Mouse (Mus musculus): Measurements from ENCODE around the gene Anp32a. TPM values are rescaled to one million over a fixed set of nuclear protein-coding genes. Genes with fewer than 3 reads are reported as not detected.

The Anp32a gene
- total RNA-seq, 2 experiments from 2014 or later, result 205 to 606 TPM

GRCm38 (mm10) chr9:62365326-62366080 is 24.4 kb downstream of the Anp32a start:
- ATAC-seq (replicated peaks; ENCODE audit: low FRiP score, low TSS enrichment, poor library complexity, severe bottlenecking), result no peak

- ATAC-seq (replicated peaks; ENCODE audit: low FRiP score, low TSS enrichment, poor library complexity, severe bottlenecking), result no peak
Observed at GRCm38 (mm10) chr9:62366478-62367458, 25.7 kb downstream of the Anp32a start.

DNA sequence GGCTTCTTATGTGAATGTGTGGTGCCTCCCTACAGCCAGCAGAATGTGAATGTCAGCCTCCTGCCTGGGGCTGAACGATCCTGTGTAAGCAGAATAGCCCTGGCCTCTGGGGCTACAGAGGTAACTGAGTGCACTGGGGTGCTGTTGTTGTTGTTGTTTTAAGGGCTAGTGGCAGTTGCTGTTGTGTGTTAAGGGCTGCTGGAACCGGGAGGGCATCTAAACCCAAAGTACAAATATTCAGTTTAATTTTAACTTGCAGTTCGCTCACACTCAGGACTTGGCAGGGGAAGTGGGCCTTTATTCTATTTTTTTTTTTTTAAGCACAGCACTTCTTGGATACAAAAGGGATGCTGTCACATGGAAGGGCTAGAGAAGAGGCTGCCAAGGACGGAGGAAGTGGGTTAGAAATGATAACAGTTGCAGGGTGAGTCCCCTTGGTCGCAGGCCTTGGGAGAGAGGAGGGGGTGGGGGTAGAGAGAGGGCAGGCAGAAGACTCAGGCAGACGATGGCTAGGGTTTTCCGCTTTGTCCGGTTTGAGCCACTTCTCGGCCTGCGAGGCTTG is 26.5 kb downstream of the Anp32a start:
- ATAC-seq (replicated peaks; ENCODE audit: low FRiP score, low TSS enrichment, poor library complexity, severe bottlenecking), result no peak

DNA sequence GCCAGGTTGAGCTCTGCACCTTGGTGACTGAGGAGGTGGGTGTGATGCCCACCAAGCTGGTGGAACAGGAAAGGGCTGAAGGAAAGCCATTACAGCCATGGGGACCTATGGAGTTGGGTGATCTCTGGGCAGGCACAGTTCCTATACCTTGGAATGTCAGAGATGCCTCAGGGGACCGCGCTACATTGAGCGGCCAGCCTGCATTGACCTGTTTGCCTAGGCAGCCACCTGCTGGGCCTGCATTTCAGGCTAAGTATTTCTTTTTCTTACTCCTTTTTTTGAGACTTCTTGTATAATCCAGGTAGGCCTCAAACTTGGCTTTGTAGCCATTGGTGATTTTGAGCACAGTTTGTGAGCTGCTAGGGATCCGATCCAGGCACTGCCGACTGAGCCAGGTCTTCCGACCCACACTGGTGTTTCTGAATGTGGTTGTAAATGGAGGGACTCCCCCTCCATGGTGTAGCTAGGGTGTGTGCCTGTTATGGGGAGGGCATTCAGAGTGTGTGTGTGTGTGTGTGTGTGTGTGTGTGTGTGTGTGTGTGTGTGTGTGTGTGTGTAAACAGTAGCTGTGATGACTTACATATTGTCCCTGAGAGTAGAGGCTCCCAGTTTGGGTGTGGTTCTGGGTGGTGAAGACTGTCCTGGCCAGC is 27.3 kb downstream of the Anp32a start:
- ATAC-seq (replicated peaks; ENCODE audit: low FRiP score, low TSS enrichment, poor library complexity, severe bottlenecking), result no peak

- ATAC-seq (replicated peaks; ENCODE audit: low FRiP score, low TSS enrichment, poor library complexity, severe bottlenecking), result no peak
Observed at GRCm38 (mm10) chr9:62369172-62369571, 28.1 kb downstream of the Anp32a start.

DNA sequence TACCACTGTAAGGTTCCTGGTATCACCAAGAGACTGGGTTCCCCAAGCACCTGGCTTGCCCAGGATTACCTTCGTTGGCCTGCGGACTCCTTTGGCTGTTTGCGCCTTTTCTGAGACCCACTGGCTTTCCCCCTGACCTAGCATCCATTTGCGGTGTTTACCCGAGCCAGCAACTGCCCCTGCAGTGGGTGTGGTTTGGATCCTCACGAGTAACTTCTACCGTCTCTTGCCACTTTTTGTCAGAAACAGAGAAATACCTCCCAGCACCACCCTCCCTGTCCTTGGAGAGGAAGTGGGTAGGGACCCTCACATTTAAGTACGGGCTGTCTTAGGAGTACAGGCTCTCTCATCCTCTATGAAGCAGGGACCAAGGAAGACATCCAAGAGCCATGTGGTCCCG is 29.1 kb downstream of the Anp32a start:
- ATAC-seq (replicated peaks; ENCODE audit: low FRiP score, low TSS enrichment, poor library complexity, severe bottlenecking), result no peak

GRCm38 (mm10) chr9:62370648-62371280 is 29.7 kb downstream of the Anp32a start:
- no peak for ATAC-seq (replicated peaks; ENCODE audit: low FRiP score, low TSS enrichment, poor library complexity, severe bottlenecking)

DNA sequence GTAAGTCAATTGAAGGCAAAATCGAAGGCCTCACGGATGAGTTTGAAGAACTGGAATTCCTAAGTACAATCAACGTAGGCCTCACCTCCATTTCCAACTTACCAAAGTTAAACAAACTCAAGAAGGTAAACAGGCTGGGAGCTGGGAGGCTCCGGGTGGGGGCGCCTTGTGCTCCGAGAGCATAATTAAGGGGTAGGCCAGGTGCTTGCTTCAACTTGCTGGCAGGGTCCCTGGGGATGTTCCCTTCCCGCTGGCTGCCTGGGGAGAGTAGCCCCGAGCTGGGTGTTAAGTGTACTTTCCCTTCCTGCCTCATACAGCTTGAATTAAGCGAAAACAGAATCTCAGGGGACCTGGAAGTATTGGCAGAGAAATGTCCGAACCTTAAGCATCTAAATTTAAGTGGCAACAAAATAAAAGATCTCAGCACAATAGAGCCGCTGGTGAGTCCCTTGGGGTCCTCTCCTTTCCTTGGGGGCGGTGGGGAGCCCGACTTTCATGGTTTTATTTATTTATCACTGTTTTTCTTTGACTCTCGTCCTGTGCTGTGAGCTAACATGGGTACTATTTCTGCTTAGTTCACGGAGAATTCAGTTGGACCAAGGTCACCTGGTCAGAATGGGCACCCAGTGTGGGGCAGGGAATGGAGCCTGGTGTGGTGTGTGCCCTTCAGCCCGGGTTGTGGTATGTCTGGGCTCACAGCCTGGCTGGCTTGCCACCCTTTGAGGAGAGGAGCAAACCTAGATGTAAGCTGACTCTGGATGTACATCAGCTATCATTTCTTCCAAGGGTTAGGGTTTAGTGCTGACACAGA is 30.9 kb downstream of the Anp32a start:
- no peak for ATAC-seq (replicated peaks; ENCODE audit: low FRiP score, low TSS enrichment, poor library complexity, severe bottlenecking)

DNA sequence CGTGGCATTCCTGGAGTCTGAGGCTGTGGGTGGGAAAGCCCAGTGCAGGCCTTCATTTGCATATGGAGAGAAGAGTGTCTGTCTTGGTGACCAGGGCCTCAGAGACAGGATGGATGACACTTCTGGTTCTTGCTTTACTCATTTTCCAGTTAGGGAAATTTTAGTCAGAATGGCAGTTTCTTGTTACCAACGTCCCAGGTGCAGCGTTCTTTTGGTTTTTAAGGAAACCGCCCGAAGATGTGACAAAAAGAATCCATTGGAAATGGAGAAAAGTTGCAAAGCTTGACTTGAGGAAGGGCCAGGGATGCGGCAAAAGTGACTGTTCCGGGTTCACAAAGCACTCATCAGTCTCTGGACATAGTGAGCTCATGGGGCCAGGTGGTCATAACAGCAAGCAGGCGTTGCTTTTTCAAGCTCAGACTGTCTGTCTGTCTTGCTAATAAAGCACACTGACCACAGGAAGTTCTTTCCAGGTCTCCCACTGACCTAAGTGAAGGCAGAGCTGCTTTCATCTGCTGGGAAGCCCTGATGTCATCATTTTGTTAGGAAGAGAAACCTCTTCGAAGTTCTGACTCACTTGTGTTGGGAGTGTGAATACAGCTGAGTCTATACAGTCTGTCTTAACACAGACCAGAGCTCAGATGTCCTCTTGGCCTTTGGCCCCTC is 31.6 kb downstream of the Anp32a start:
- ATAC-seq (replicated peaks; ENCODE audit: low FRiP score, low TSS enrichment, poor library complexity, severe bottlenecking), result no peak

GRCm38 (mm10) chr9:62373222-62374123 is 32.4 kb downstream of the Anp32a start:
- peak; percentile 39 for ATAC-seq (replicated peaks; ENCODE audit: low FRiP score, low TSS enrichment, poor library complexity, severe bottlenecking)

DNA sequence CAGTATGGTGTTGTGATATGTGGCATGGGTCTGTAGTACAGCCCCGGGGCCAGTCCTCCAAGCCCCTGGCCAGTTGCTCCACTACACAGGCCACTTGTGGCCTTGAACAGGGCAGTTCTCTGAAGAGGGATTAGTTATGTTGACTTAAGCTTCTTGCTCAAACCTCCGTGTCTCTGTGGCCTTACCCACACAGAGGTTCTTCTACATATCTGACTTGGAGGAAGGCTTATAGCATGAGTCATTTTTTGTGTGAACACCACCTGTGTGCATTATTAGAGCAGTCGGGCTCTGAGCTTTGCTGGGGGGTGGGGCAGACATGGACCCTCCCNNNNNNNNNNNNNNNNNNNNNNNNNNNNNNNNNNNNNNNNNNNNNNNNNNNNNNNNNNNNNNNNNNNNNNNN is 33.2 kb downstream of the Anp32a start:
- ATAC-seq (replicated peaks; ENCODE audit: low FRiP score, low TSS enrichment, poor library complexity, severe bottlenecking), result no peak

GRCm38 (mm10) chr9:62377897-62378296 is 36.8 kb downstream of the Anp32a start:
- no peak for ATAC-seq (replicated peaks; ENCODE audit: low FRiP score, low TSS enrichment, poor library complexity, severe bottlenecking)

DNA sequence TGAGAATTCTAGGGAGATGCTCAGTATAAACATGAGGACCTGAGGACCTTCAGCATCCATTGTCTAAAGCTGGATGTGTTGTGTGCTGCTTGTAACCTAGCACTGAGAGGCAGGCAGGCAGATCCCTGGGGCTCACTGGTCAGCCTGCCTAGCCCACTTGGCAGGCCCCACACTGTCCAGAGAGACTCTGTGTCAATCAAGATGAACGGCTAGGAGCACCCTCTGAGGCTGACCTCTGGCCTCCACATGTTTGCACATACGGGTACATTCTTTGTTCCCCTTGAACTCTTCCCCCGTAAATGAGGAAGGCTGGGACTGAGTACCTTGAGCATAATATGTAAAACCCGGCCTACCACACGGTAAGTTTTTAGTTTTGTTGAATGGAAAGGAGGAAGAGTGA is 39.3 kb downstream of the Anp32a start:
- no peak for ATAC-seq (replicated peaks; ENCODE audit: low FRiP score, low TSS enrichment, poor library complexity, severe bottlenecking)

DNA sequence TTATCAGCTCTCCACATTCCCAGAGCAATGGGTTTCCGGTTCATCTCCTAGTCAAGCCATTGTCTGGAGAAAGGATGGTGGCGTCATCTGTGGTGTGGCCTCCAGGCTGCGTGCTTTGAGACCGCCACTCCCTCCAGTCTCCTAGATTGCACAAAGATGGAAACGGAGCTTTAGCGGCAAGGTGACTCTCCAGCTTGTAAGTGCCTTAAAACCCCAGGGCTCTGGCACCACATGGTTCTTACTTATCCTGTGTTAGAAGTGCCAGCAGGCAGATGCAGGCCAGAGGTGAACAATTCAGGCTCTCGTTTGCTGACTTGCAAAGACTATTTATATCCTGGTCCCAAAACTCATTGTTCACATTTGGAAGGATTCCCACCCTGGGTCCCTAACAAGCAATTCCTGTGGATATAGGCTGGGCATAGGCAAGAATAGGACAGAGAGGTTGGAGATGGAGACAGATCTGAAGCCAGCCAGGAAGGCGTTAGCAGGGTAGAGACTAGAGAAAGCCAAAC is 40.4 kb downstream of the Anp32a start:
- no peak for ATAC-seq (replicated peaks; ENCODE audit: low FRiP score, low TSS enrichment, poor library complexity, severe bottlenecking)

DNA sequence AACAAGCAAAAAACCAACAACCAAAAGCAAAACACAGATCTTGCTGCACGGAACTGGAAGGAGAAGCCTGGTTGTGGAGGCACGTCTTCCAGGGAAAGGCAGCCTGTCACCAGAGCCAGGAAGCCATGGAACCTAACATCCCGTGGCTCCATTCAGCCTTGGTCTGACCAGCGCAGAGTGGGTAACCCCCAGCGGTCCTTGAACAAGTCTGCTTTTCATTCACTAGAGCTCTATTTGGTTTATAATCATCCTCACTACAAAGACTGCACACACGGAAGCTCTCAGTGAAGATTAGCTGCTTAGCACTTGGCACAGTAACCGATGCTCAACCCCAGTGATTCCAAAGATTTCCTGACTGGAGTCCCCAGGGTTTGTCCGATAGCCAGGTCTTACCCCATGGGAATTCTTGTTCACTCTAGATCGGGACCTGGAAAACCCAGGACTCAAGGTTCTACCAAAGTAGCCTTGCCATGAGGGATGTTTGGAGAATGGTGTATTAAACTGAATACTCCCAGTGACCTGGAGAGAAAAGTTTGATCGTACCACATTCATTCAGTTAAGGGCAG is 41.5 kb downstream of the Anp32a start:
- ATAC-seq (replicated peaks; ENCODE audit: low FRiP score, low TSS enrichment, poor library complexity, severe bottlenecking), result no peak

- ATAC-seq (replicated peaks; ENCODE audit: low FRiP score, low TSS enrichment, poor library complexity, severe bottlenecking), result peak; percentile 87
Observed at GRCm38 (mm10) chr9:62385062-62385461, 44.0 kb downstream of the Anp32a start.
